Mouse (Mus musculus) testis, adult 2 months (tissue): ENCODE measurements at regions not wholly inside any gene's neighbourhood (a gene's known extent, or its start where the extent isn't known, plus 50 kb on each side); places are given as distances from the start of the nearest gene placed in this dataset.

Experiments
- CTCF ChIP-seq: fragments of 200-500 bp; IDR thresholded peaks from 2 replicates; pipeline ENCODE4 v1.5.1; 2012; ENCODE audit warnings: low read depth, mild to moderate bottlenecking, inconsistent platforms, low read length, moderate library complexity; ENCODE audit not compliant: control insufficient read depth, insufficient read depth, insufficient replicate concordance
- POLR2A ChIP-seq: fragments of 200-500 bp; IDR thresholded peaks from 2 replicates; pipeline ENCODE4 v1.6.1; 2012; ENCODE audit warnings: low read depth, mild to moderate bottlenecking, inconsistent platforms, low read length, moderate library complexity; ENCODE audit not compliant: control insufficient read depth

DNA sequence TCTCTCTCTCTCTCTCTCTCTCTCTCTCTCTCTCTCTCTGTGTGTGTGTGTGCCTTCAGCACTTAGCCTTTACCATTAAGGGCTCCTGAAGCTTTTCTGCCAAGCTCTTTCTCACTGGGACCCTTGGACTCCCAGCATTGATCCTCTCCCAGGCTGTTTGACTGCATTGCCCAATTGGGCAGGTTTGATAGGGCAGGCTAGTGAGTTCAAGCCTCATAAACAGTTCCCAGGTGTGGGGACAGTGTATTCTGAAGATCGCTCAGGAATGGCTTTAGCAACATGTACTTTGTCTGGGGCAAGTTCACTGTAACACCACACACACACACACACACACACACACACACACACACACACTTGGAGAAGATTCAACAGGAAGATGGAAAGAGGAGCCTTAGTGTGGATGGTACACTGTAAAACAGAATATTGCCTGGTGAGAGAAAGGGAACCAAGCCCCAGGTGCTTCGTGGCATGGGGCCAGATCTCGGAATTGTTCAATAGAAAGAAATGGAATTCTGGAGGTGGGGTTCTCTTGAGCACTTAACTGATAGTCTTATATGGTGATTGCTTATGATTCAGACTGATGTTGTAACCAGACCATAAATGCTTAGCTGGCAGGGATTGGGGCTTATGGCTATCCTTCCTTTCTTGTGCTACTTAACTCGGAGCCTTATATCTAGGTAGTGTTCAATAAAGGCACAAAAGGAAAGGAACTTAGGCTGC is 229.5 kb downstream of the 4933412E24Rik start:
- no peak for TF ChIP-seq CTCF
- no peak for TF ChIP-seq POLR2A
